Mouse (Mus musculus) neural tube, embryonic 15.5 days (tissue): ENCODE data around the gene Ogfod3. TPM values are rescaled to one million over a fixed set of nuclear protein-coding genes. Genes with fewer than 3 reads are reported as not detected.
A peak's percentile ranks its signal among the peaks of the same experiment; 100 is the strongest.

Source experiments
- ATAC-seq: fragments of 200-750 bp; cut with Nextera tagmentation; 2 replicates; pipeline ENCODE4 v1.8.0; 2017; ENCODE audit warnings: mild to moderate bottlenecking, moderate TSS enrichment, moderate library complexity; ENCODE audit not compliant: low FRiP score
- H3K27ac ChIP-seq: fragments of 300-500 bp; sonication (generic); replicated peaks from 2 replicates; pipeline ENCODE4 v1.5.1; 2015; ENCODE audit warnings: mild to moderate bottlenecking, inconsistent platforms
- H3K27me3 ChIP-seq: fragments of 300-500 bp; sonication (generic); replicated peaks from 2 replicates; pipeline ENCODE4 v1.6.1; 2015; ENCODE audit warnings: inconsistent platforms
- H3K36me3 ChIP-seq: fragments of 300-500 bp; sonication (generic); 2 replicates; pipeline ENCODE4 v1.6.1; 2015; ENCODE audit warnings: inconsistent platforms
- H3K4me1 ChIP-seq: fragments of 300-500 bp; sonication (generic); 2 replicates; pipeline ENCODE4 v1.6.1; 2015; ENCODE audit warnings: inconsistent platforms
- H3K4me2 ChIP-seq: fragments of 300-500 bp; sonication (generic); 2 replicates; pipeline ENCODE4 v1.6.1; 2015; ENCODE audit warnings: inconsistent platforms, mild to moderate bottlenecking, moderate library complexity
- H3K4me3 ChIP-seq: fragments of 300-500 bp; sonication (generic); replicated peaks from 2 replicates; pipeline ENCODE4 v1.5.1; 2015; ENCODE audit warnings: mild to moderate bottlenecking, inconsistent platforms
- H3K9ac ChIP-seq: fragments of 300-500 bp; sonication (generic); replicated peaks from 2 replicates; pipeline ENCODE4 v1.6.1; 2015; ENCODE audit warnings: mild to moderate bottlenecking, inconsistent platforms
- H3K9me3 ChIP-seq: fragments of 300-500 bp; sonication (generic); replicated peaks from 2 replicates; pipeline ENCODE4 v1.6.1; 2016; ENCODE audit warnings: inconsistent platforms
- WGBS: fragments of 180-500 bp; shearing (Covaris S2); methylation state at CpG from one replicate; pipeline ENCODE4 v1.1.7; 2015; ENCODE audit warnings: mixed read lengths; 5-methylcytosine and 5-hydroxymethylcytosine counted together
- polyA plus RNA-seq: library from polyadenylated mRNA; unstranded; fragments of >200 nt; fragmentation: Nextera tagmentation; extraction: Ambion mirVana; gene quantifications from 2 replicates; pipeline ENCODE4 v1.2.1, GENCODE M21; 2015

Gene Ogfod3
- polyA plus RNA-seq, 1 experiment from 2014 or later: 31.7 TPM

GRCm38 (mm10) chr11:121228129-121229017 is 23.9 kb upstream of the Ogfod3 start:
- Histone ChIP-seq H3K36me3 (peaks cover 33% of the 10 kb centered on the region), H3K4me2 (peak overlapping the region; percentile 81), H3K27me3 (no peaks in the 10 kb centered on the region), H3K9ac (peak overlapping the region; percentile 65), H3K4me1 (peaks cover 32% of the 10 kb centered on the region), H3K4me3 (peak overlapping the region; percentile 79), H3K27ac (peak overlapping the region; percentile 75), H3K9me3 (no peaks in the 10 kb centered on the region)
- WGBS: 25% methylated on average over 21 of the region's 21 CpGs
- peak; percentile 9; the same call in 1 of the 2 replicates for ATAC-seq

GRCm38 (mm10) chr11:121221321-121222010 is 17.0 kb upstream of the Ogfod3 start:
- Histone ChIP-seq H3K27ac (no peak overlapping the region), H3K4me1 (0 out of 2 replicates have a peak, but pooled peaks cover 4% of the 10 kb centered on the region), H3K4me3 (no peak overlapping the region), H3K9me3 (no peaks in the 10 kb centered on the region), H3K36me3 (peaks cover 87% of the 10 kb centered on the region), H3K27me3 (no peaks in the 10 kb centered on the region), H3K9ac (no peak overlapping the region), H3K4me2 (no peak overlapping the region)
- ATAC-seq: no peak
- WGBS: 93% methylated on average over 6 of the region's 6 CpGs

GRCm38 (mm10) chr11:121220771-121221170 is 16.3 kb upstream of the Ogfod3 start:
- Histone ChIP-seq H3K4me1 (0 out of 2 replicates have a peak, but pooled peaks cover 4% of the 10 kb centered on the region), H3K9ac (0 out of 2 replicates have a peak overlapping the region, but pooled peaks have one; percentile 2), H3K4me3 (no peak overlapping the region), H3K9me3 (no peaks in the 10 kb centered on the region), H3K4me2 (no peak overlapping the region), H3K36me3 (peaks cover 88% of the 10 kb centered on the region), H3K27ac (no peak overlapping the region), H3K27me3 (no peaks in the 10 kb centered on the region)
- ATAC-seq: no peak
- 92% methylated on average over 5 of the region's 5 CpGs for WGBS

GRCm38 (mm10) chr11:121219776-121220175 is 15.3 kb upstream of the Ogfod3 start:
- no peak overlapping the region for H3K9ac ChIP-seq
- no peak for ATAC-seq
- no peaks in the 10 kb centered on the region for H3K9me3 ChIP-seq
- H3K27me3 ChIP-seq: no peaks in the 10 kb centered on the region
- H3K4me1 ChIP-seq: no peaks in the 10 kb centered on the region
- no peak overlapping the region for H3K4me2 ChIP-seq
- 93% methylated on average over 11 of the region's 11 CpGs for WGBS
- H3K4me3 ChIP-seq: no peak overlapping the region
- H3K36me3 ChIP-seq: peaks cover 84% of the 10 kb centered on the region
- no peak overlapping the region for H3K27ac ChIP-seq

GRCm38 (mm10) chr11:121216831-121217230 is 12.3 kb upstream of the Ogfod3 start:
- H3K4me1 ChIP-seq: no peaks in the 10 kb centered on the region
- H3K4me3 ChIP-seq: no peak overlapping the region
- H3K27me3 ChIP-seq: no peaks in the 10 kb centered on the region
- WGBS: 96% methylated on average over 3 of the region's 3 CpGs
- H3K4me2 ChIP-seq: no peak overlapping the region
- no peaks in the 10 kb centered on the region for H3K9me3 ChIP-seq
- no peak overlapping the region for H3K27ac ChIP-seq
- peaks cover 68% of the 10 kb centered on the region for H3K36me3 ChIP-seq
- H3K9ac ChIP-seq: no peak overlapping the region
- no peak for ATAC-seq

- Histone ChIP-seq H3K27me3 (no peaks in the 10 kb centered on the region), H3K4me1 (peaks cover 14% of the 10 kb centered on the region), H3K9me3 (no peaks in the 10 kb centered on the region), H3K36me3 (peaks cover 21% of the 10 kb centered on the region), H3K9ac (0 out of 2 replicates have a peak overlapping the region, but pooled peaks have one; percentile 67), H3K4me2 (peak overlapping the region; percentile 59), H3K4me3 (peak overlapping the region; percentile 68), H3K27ac (peak overlapping the region; percentile 91)
- WGBS: 0% methylated on average over 5 of the region's 5 CpGs
- ATAC-seq: no peak
Observed at GRCm38 (mm10) chr11:121203859-121204160, 701 bp downstream of the Ogfod3 start.

- peaks cover 14% of the 10 kb centered on the region for H3K4me1 ChIP-seq
- H3K9me3 ChIP-seq: no peaks in the 10 kb centered on the region
- 51% methylated on average over 11 of the region's 11 CpGs for WGBS
- no peaks in the 10 kb centered on the region for H3K27me3 ChIP-seq
- no peak overlapping the region for H3K4me2 ChIP-seq
- peaks cover 16% of the 10 kb centered on the region; the same call in 1 of the 2 replicates for H3K36me3 ChIP-seq
- H3K4me3 ChIP-seq: no peak overlapping the region
- no peak overlapping the region for H3K27ac ChIP-seq
- no peak for ATAC-seq
- no peak overlapping the region for H3K9ac ChIP-seq
Observed at GRCm38 (mm10) chr11:121201436-121202198, 2.9 kb downstream of the Ogfod3 start.

GRCm38 (mm10) chr11:121200781-121201180 is 3.7 kb downstream of the Ogfod3 start:
- Histone ChIP-seq H3K4me2 (no peak overlapping the region), H3K4me3 (no peak overlapping the region), H3K9me3 (no peaks in the 10 kb centered on the region), H3K27ac (no peak overlapping the region), H3K9ac (no peak overlapping the region), H3K4me1 (peaks cover 14% of the 10 kb centered on the region), H3K36me3 (peaks cover 23% of the 10 kb centered on the region), H3K27me3 (no peaks in the 10 kb centered on the region)
- ATAC-seq: no peak
- WGBS: 95% methylated on average over 6 of the region's 6 CpGs

- Histone ChIP-seq H3K36me3 (peaks cover 30% of the 10 kb centered on the region), H3K9ac (no peak overlapping the region), H3K4me2 (no peak overlapping the region), H3K27ac (no peak overlapping the region), H3K4me3 (no peak overlapping the region), H3K4me1 (peaks cover 10% of the 10 kb centered on the region), H3K27me3 (no peaks in the 10 kb centered on the region), H3K9me3 (no peaks in the 10 kb centered on the region)
- no peak for ATAC-seq
- 73% methylated on average over 4 of the region's 4 CpGs for WGBS
Observed at GRCm38 (mm10) chr11:121199851-121200250, 4.7 kb downstream of the Ogfod3 start.

- H3K4me2 ChIP-seq: no peak overlapping the region
- WGBS: 62% methylated on average over 2 of the region's 2 CpGs
- H3K9ac ChIP-seq: no peak overlapping the region
- ATAC-seq: no peak
- H3K9me3 ChIP-seq: no peaks in the 10 kb centered on the region
- H3K4me3 ChIP-seq: no peak overlapping the region
- no peak overlapping the region for H3K27ac ChIP-seq
- peaks cover 7% of the 10 kb centered on the region for H3K4me1 ChIP-seq
- H3K27me3 ChIP-seq: no peaks in the 10 kb centered on the region
- H3K36me3 ChIP-seq: peaks cover 39% of the 10 kb centered on the region
Observed at GRCm38 (mm10) chr11:121198622-121199021, 5.9 kb downstream of the Ogfod3 start.

- peaks cover 36% of the 10 kb centered on the region for H3K36me3 ChIP-seq
- H3K4me2 ChIP-seq: no peak overlapping the region
Observed at GRCm38 (mm10) chr11:121193415-121193814, 11.1 kb downstream of the Ogfod3 start.

More at GRCm38 (mm10) chr11:121193415-121193814, 11.1 kb downstream of the Ogfod3 start:
- WGBS: 87% methylated on average over 3 of the region's 3 CpGs
- H3K4me1 ChIP-seq: no peaks in the 10 kb centered on the region
- no peaks in the 10 kb centered on the region for H3K9me3 ChIP-seq
- no peak overlapping the region for H3K27ac ChIP-seq
- no peak overlapping the region for H3K9ac ChIP-seq
- no peak for ATAC-seq
- no peaks in the 10 kb centered on the region for H3K27me3 ChIP-seq
- no peak overlapping the region for H3K4me3 ChIP-seq
